Mouse (Mus musculus) neural tube, embryonic 15.5 days (tissue): ENCODE measurements around the gene Gm5475. TPM values are rescaled to one million over a fixed set of nuclear protein-coding genes. Genes with fewer than 3 reads are reported as not detected.
A peak's percentile ranks its signal among the peaks of the same experiment; 100 is the strongest.

Source experiments
- ATAC-seq: fragments of 200-750 bp; cut with Nextera tagmentation; 2 replicates; pipeline ENCODE4 v1.8.0; 2017; ENCODE audit warnings: mild to moderate bottlenecking, moderate TSS enrichment, moderate library complexity; ENCODE audit not compliant: low FRiP score
- H3K27ac ChIP-seq: fragments of 300-500 bp; sonication (generic); replicated peaks from 2 replicates; pipeline ENCODE4 v1.5.1; 2015; ENCODE audit warnings: mild to moderate bottlenecking, inconsistent platforms
- H3K27me3 ChIP-seq: fragments of 300-500 bp; sonication (generic); replicated peaks from 2 replicates; pipeline ENCODE4 v1.6.1; 2015; ENCODE audit warnings: inconsistent platforms
- H3K36me3 ChIP-seq: fragments of 300-500 bp; sonication (generic); 2 replicates; pipeline ENCODE4 v1.6.1; 2015; ENCODE audit warnings: inconsistent platforms
- H3K4me1 ChIP-seq: fragments of 300-500 bp; sonication (generic); 2 replicates; pipeline ENCODE4 v1.6.1; 2015; ENCODE audit warnings: inconsistent platforms
- H3K4me2 ChIP-seq: fragments of 300-500 bp; sonication (generic); 2 replicates; pipeline ENCODE4 v1.6.1; 2015; ENCODE audit warnings: inconsistent platforms, mild to moderate bottlenecking, moderate library complexity
- H3K4me3 ChIP-seq: fragments of 300-500 bp; sonication (generic); replicated peaks from 2 replicates; pipeline ENCODE4 v1.5.1; 2015; ENCODE audit warnings: mild to moderate bottlenecking, inconsistent platforms
- H3K9ac ChIP-seq: fragments of 300-500 bp; sonication (generic); replicated peaks from 2 replicates; pipeline ENCODE4 v1.6.1; 2015; ENCODE audit warnings: mild to moderate bottlenecking, inconsistent platforms
- H3K9me3 ChIP-seq: fragments of 300-500 bp; sonication (generic); replicated peaks from 2 replicates; pipeline ENCODE4 v1.6.1; 2016; ENCODE audit warnings: inconsistent platforms
- WGBS: fragments of 180-500 bp; shearing (Covaris S2); methylation state at CpG from one replicate; pipeline ENCODE4 v1.1.7; 2015; ENCODE audit warnings: mixed read lengths; 5-methylcytosine and 5-hydroxymethylcytosine counted together
- polyA plus RNA-seq: library from polyadenylated mRNA; unstranded; fragments of >200 nt; fragmentation: Nextera tagmentation; extraction: Ambion mirVana; gene quantifications from 2 replicates; pipeline ENCODE4 v1.2.1, GENCODE M21; 2015

Gene Gm5475
- polyA plus RNA-seq, 1 experiment from 2014 or later, result 0.08 TPM

- peak overlapping the region; percentile 86 for H3K4me2 ChIP-seq
- H3K27ac ChIP-seq, result no peak overlapping the region
- H3K9ac ChIP-seq, result peak overlapping the region; percentile 87
- peaks cover 31% of the 10 kb centered on the region for H3K36me3 ChIP-seq
- H3K4me3 ChIP-seq, result peak overlapping the region; percentile 82
- WGBS, result 68% methylated on average over 10 of the region's 10 CpGs
- H3K9me3 ChIP-seq, result no peaks in the 10 kb centered on the region
- peaks cover 29% of the 10 kb centered on the region for H3K4me1 ChIP-seq
- ATAC-seq, result no peak
- no peaks in the 10 kb centered on the region for H3K27me3 ChIP-seq
Observed at GRCm38 (mm10) chr15:100470037-100470436, 48.1 kb downstream of the Gm5475 start.

- Histone ChIP-seq H3K27me3 (no peaks in the 10 kb centered on the region), H3K9ac (no peak overlapping the region), H3K27ac (no peak overlapping the region), H3K36me3 (peaks cover 69% of the 10 kb centered on the region), H3K4me3 (no peak overlapping the region), H3K4me2 (no peak overlapping the region), H3K4me1 (peaks cover 13% of the 10 kb centered on the region), H3K9me3 (no peaks in the 10 kb centered on the region)
- ATAC-seq, result no peak
- WGBS, result 79% methylated on average over 7 of the region's 7 CpGs
Observed at GRCm38 (mm10) chr15:100473926-100474503, 52.1 kb downstream of the Gm5475 start.

Other genes with a start within 250 kb of the Gm5475 start
- gene Atf1, start 194.3 kb upstream of the Gm5475 start, polyA plus RNA-seq, result 13.3 and 22.0 TPM in 2 replicates
- gene Tmprss12, start 141.3 kb upstream of the Gm5475 start, polyA plus RNA-seq, result not detected in 2 replicates
- 3.8 and 5.4 TPM in 2 replicates for gene Mettl7a1, start 118.0 kb upstream of the Gm5475 start, polyA plus RNA-seq
- 0.32 and 0.64 TPM in 2 replicates for gene Mettl7a3, start 87.2 kb upstream of the Gm5475 start, polyA plus RNA-seq
- gene Methig1, start 69.0 kb upstream of the Gm5475 start, polyA plus RNA-seq, result 1.1 and 1.7 TPM in 2 replicates
- not detected in 2 replicates for gene Mettl7a2, start 68.9 kb upstream of the Gm5475 start, polyA plus RNA-seq
- gene Higd1c, start 57.6 kb upstream of the Gm5475 start, polyA plus RNA-seq, result 1.8 TPM in 1 of 2 replicates, not detected in the other
- gene Slc11a2, start 2.9 kb downstream of the Gm5475 start, polyA plus RNA-seq, result 23.5 and 24.2 TPM in 2 replicates
- gene Letmd1, start 46.9 kb downstream of the Gm5475 start, polyA plus RNA-seq, result 50.6 and 57.2 TPM in 2 replicates
- gene Csrnp2, start 73.3 kb downstream of the Gm5475 start, polyA plus RNA-seq, result 34.1 and 37.9 TPM in 2 replicates
- 32.4 and 34.8 TPM in 2 replicates for gene Tfcp2, start 129.9 kb downstream of the Gm5475 start, polyA plus RNA-seq
- 26.0 and 32.4 TPM in 2 replicates for gene Pou6f1, start 177.8 kb downstream of the Gm5475 start, polyA plus RNA-seq
- 99.3 and 144 TPM in 2 replicates for gene Dazap2, start 193.2 kb downstream of the Gm5475 start, polyA plus RNA-seq
- gene Smagp, start 214.8 kb downstream of the Gm5475 start, polyA plus RNA-seq, result 3.0 and 7.4 TPM in 2 replicates
- gene Bin2, start 247.4 kb downstream of the Gm5475 start, polyA plus RNA-seq, result 2.6 and 11.0 TPM in 2 replicates